Mouse (Mus musculus) lung, embryonic 14.5 days (tissue): ENCODE data around the gene B230104I21Rik. TPM values are rescaled to one million over a fixed set of nuclear protein-coding genes. Genes with fewer than 3 reads are reported as not detected.

Experiments used
- ATAC-seq: fragments of 200-750 bp; cut with Nextera tagmentation; 2 replicates; pipeline ENCODE4 v1.8.0; 2017; ENCODE audit warnings: mild to moderate bottlenecking, moderate TSS enrichment, moderate library complexity; ENCODE audit not compliant: insufficient read depth
- DNase-seq: peaks from one replicate; pipeline ENCODE4 v3.0.0-alpha.2; 2015
- H3K27ac ChIP-seq: fragments of 300-500 bp; sonication (generic); 2 replicates; pipeline ENCODE4 v1.5.1; 2014; ENCODE audit warnings: low read depth, mild to moderate bottlenecking, moderate library complexity
- H3K27me3 ChIP-seq: fragments of 300-500 bp; sonication (generic); 2 replicates; pipeline ENCODE4 v1.6.1; 2014; ENCODE audit warnings: low read length, control low read depth; ENCODE audit not compliant: insufficient read depth
- H3K36me3 ChIP-seq: fragments of 300-500 bp; sonication (generic); 2 replicates; pipeline ENCODE4 v1.6.1; 2014; ENCODE audit warnings: control low read depth; ENCODE audit not compliant: insufficient read depth
- H3K4me1 ChIP-seq: fragments of 300-500 bp; sonication (generic); 2 replicates; pipeline ENCODE4 v1.6.1; 2014; ENCODE audit warnings: antibody characterized with exemption, control low read depth; ENCODE audit not compliant: insufficient read depth
- H3K4me2 ChIP-seq: fragments of 300-500 bp; sonication (generic); 2 replicates; pipeline ENCODE4 v1.6.1; 2014; ENCODE audit warnings: mild to moderate bottlenecking
- H3K4me3 ChIP-seq: fragments of 300-500 bp; sonication (generic); 2 replicates; pipeline ENCODE4 v1.5.1; 2014; ENCODE audit warnings: low read depth, low read length
- H3K9ac ChIP-seq: fragments of 300-500 bp; sonication (generic); 2 replicates; pipeline ENCODE4 v1.6.1; 2014
- H3K9me3 ChIP-seq: fragments of 300-500 bp; sonication (generic); 2 replicates; pipeline ENCODE4 v1.6.1; 2016; ENCODE audit warnings: low read depth, low read length, control low read depth
- CTCF ChIP-seq: IDR thresholded peaks from 2 replicates; pipeline ENCODE4 v1.5.1; 2016; ENCODE audit warnings: antibody characterized with exemption, low read depth
- WGBS: fragments of 180-500 bp; shearing (Covaris S2); extraction: QIAGEN DNeasy Blood & Tissue Kit; methylation state at CpG from one replicate; pipeline ENCODE4 v1.1.7; 2014; 5-methylcytosine and 5-hydroxymethylcytosine counted together
- polyA plus RNA-seq: library from polyadenylated mRNA; unstranded; fragments of >200 nt; fragmentation: Nextera tagmentation; extraction: Ambion mirVana; gene quantifications from 2 replicates; pipeline ENCODE4 v1.2.1, GENCODE M21; 2014

The B230104I21Rik gene
- polyA plus RNA-seq, 1 experiment from 2014 or later: not detected

GRCm38 (mm10) chr4:154348197-154348786, 12.4 kb downstream of the B230104I21Rik start:
- TF ChIP-seq CTCF: peak; percentile 54
- H3K4me3 ChIP-seq: no peak overlapping the region
- peaks cover 9% of the 10 kb centered on the region; the same call in 1 of the 2 replicates for H3K27me3 ChIP-seq
- peak; percentile 87 for DNase-seq
- no peaks in the 10 kb centered on the region for H3K9me3 ChIP-seq
- WGBS: 8% methylated on average over 11 of the region's 11 CpGs
- no peaks in the 10 kb centered on the region for H3K36me3 ChIP-seq
- peaks cover 18% of the 10 kb centered on the region for H3K4me1 ChIP-seq
- H3K9ac ChIP-seq: 0 out of 2 replicates have a peak overlapping the region, but pooled peaks have one; percentile 20
- H3K27ac ChIP-seq: peak overlapping the region; percentile 67
- peak; percentile 76 for ATAC-seq
- H3K4me2 ChIP-seq: no peak overlapping the region

GRCm38 (mm10) chr4:154352246-154352645, 16.3 kb downstream of the B230104I21Rik start:
- no peak overlapping the region for H3K4me2 ChIP-seq
- H3K9me3 ChIP-seq: no peaks in the 10 kb centered on the region
- DNase-seq (peak; percentile 61), ATAC-seq (no peak; the same call in 1 of the 2 replicates)
- no peak overlapping the region for H3K9ac ChIP-seq
- WGBS: 35% methylated on average over 13 of the region's 13 CpGs
- H3K27me3 ChIP-seq: peaks cover 9% of the 10 kb centered on the region; the same call in 1 of the 2 replicates
- H3K4me1 ChIP-seq: peaks cover 12% of the 10 kb centered on the region
- H3K4me3 ChIP-seq: no peak overlapping the region
- no peaks in the 10 kb centered on the region for H3K36me3 ChIP-seq
- no peak overlapping the region; the same call in 1 of the 2 replicates for H3K27ac ChIP-seq
- TF ChIP-seq CTCF: no peak

DNA sequence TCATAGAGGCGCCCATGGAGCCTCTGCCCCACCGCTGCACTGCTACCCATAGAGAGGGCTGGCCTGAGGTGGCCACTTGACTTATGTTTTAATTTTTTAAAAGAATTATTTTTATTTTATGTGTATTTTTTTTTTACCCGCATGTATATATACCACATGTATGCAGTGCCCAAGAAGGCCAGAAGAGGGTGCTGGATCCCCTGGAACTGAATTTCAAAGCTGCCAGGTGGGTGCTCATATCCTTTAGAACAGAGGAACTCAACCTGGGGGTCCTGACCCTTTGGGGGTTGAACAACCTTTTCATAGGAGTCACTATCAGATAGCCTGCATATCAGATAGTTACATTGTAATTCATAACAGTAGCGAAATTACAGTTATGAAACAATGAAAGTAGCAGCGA, 19.5 kb downstream of the B230104I21Rik start:
- 86% methylated on average over 5 of the region's 5 CpGs for WGBS
- no peak for DNase-seq
- H3K4me3 ChIP-seq: no peak overlapping the region
- no peak overlapping the region for H3K9ac ChIP-seq
- peak; percentile 32; the same call in 1 of the 2 replicates for TF ChIP-seq CTCF
- no peaks in the 10 kb centered on the region for H3K9me3 ChIP-seq
- H3K36me3 ChIP-seq: no peaks in the 10 kb centered on the region
- ATAC-seq: no peak
- H3K27me3 ChIP-seq: peaks cover 5% of the 10 kb centered on the region; the same call in 1 of the 2 replicates
- no peak overlapping the region for H3K4me2 ChIP-seq
- H3K4me1 ChIP-seq: peaks cover 9% of the 10 kb centered on the region; the same call in 1 of the 2 replicates
- H3K27ac ChIP-seq: no peak overlapping the region

GRCm38 (mm10) chr4:154358370-154358769, 22.4 kb downstream of the B230104I21Rik start:
- peaks cover 9% of the 10 kb centered on the region for H3K4me1 ChIP-seq
- H3K27ac ChIP-seq: peak overlapping the region; percentile 85; the same call in 1 of the 2 replicates
- no peaks in the 10 kb centered on the region for H3K9me3 ChIP-seq
- DNase-seq: no peak
- no peak overlapping the region for H3K4me2 ChIP-seq
- no peaks in the 10 kb centered on the region for H3K36me3 ChIP-seq
- 52% methylated on average over 5 of the region's 5 CpGs for WGBS
- no peak overlapping the region; the same call in 1 of the 2 replicates for H3K9ac ChIP-seq
- ATAC-seq: no peak
- no peak for TF ChIP-seq CTCF
- H3K27me3 ChIP-seq: no peaks in the 10 kb centered on the region
- no peak overlapping the region for H3K4me3 ChIP-seq

DNA sequence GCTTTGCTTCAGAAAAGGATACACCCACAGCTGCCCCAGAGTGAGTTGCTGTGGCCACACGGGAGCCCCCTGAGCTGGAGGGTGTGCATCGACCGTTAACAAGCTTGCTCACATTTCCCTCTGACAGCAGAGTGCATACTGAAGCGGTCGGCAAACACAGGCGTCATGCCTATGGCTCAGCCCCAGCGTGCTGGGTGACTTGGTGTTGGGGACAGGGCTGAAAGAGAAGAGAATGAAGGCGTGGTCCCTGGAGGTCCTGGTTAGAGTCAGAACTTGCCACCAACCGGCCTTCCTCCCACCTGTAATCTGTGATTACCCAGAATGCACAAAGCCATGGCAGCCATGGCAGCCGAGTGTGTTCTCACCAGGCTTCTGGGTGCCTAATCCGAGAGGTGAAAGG, 22.9 kb downstream of the B230104I21Rik start:
- peak overlapping the region; percentile 85 for H3K27ac ChIP-seq
- no peak overlapping the region for H3K9ac ChIP-seq
- peak; percentile 48 for DNase-seq
- H3K4me1 ChIP-seq: peaks cover 9% of the 10 kb centered on the region
- no peaks in the 10 kb centered on the region for H3K9me3 ChIP-seq
- TF ChIP-seq CTCF: no peak
- H3K36me3 ChIP-seq: no peaks in the 10 kb centered on the region
- H3K4me3 ChIP-seq: no peak overlapping the region
- WGBS: 34% methylated on average over 11 of the region's 11 CpGs
- ATAC-seq: peak; percentile 64
- 0 out of 2 replicates have a peak overlapping the region, but pooled peaks have one; percentile 20 for H3K4me2 ChIP-seq
- no peaks in the 10 kb centered on the region for H3K27me3 ChIP-seq

GRCm38 (mm10) chr4:154359762-154360300, 23.9 kb downstream of the B230104I21Rik start:
- WGBS: 55% methylated on average over 9 of the region's 9 CpGs
- DNase-seq: peak; percentile 63
- 0 out of 2 replicates have a peak overlapping the region, but pooled peaks have one; percentile 2 for H3K9ac ChIP-seq
- 0 out of 2 replicates have a peak, but pooled peaks have one; percentile 13 for TF ChIP-seq CTCF
- peak overlapping the region; percentile 20; the same call in 1 of the 2 replicates for H3K4me2 ChIP-seq
- no peaks in the 10 kb centered on the region for H3K27me3 ChIP-seq
- H3K4me3 ChIP-seq: no peak overlapping the region
- H3K36me3 ChIP-seq: no peaks in the 10 kb centered on the region
- no peaks in the 10 kb centered on the region for H3K9me3 ChIP-seq
- H3K4me1 ChIP-seq: peaks cover 9% of the 10 kb centered on the region
- peak overlapping the region; percentile 85 for H3K27ac ChIP-seq
- ATAC-seq: peak; percentile 71

- DNase-seq (no peak), ATAC-seq (no peak)
- H3K4me2 ChIP-seq: no peak overlapping the region
- H3K9ac ChIP-seq: no peak overlapping the region
- H3K4me1 ChIP-seq: peaks cover 9% of the 10 kb centered on the region
- H3K27me3 ChIP-seq: no peaks in the 10 kb centered on the region
- no peaks in the 10 kb centered on the region for H3K36me3 ChIP-seq
- TF ChIP-seq CTCF: no peak
- 60% methylated on average over 6 of the region's 7 CpGs for WGBS
- no peaks in the 10 kb centered on the region for H3K9me3 ChIP-seq
- H3K27ac ChIP-seq: peak overlapping the region; percentile 85
- no peak overlapping the region for H3K4me3 ChIP-seq
Measured at GRCm38 (mm10) chr4:154360441-154360840, 24.5 kb downstream of the B230104I21Rik start.
